Mouse (Mus musculus) left cerebral cortex, postnatal 25 days (tissue): ENCODE data around the gene Fbxo21. TPM values are rescaled to one million over a fixed set of nuclear protein-coding genes. Genes with fewer than 3 reads are reported as not detected.

Experiments
- DNase-seq, 2 experiments: peaks; one replicate each; pipeline ENCODE4 v3.0.0; 2022; ENCODE audit warnings: low spot score in 2 of 2, mixed read lengths in 1 of 2
- intact Hi-C: fragments of 180-260 bp; cut with DNase I; formaldehyde crosslinking; loops from one replicate; pipeline ENCODE4 v1.15.1; 2025
- total RNA-seq, 2 experiments: library from RNA; stranded (reverse); gene quantifications; 2 replicates each; pipeline ENCODE4 v1.2.3; 2021

Fbxo21 gene
- total RNA-seq = 100 to 1,000 TPM; 105 to 110 TPM

DNA sequence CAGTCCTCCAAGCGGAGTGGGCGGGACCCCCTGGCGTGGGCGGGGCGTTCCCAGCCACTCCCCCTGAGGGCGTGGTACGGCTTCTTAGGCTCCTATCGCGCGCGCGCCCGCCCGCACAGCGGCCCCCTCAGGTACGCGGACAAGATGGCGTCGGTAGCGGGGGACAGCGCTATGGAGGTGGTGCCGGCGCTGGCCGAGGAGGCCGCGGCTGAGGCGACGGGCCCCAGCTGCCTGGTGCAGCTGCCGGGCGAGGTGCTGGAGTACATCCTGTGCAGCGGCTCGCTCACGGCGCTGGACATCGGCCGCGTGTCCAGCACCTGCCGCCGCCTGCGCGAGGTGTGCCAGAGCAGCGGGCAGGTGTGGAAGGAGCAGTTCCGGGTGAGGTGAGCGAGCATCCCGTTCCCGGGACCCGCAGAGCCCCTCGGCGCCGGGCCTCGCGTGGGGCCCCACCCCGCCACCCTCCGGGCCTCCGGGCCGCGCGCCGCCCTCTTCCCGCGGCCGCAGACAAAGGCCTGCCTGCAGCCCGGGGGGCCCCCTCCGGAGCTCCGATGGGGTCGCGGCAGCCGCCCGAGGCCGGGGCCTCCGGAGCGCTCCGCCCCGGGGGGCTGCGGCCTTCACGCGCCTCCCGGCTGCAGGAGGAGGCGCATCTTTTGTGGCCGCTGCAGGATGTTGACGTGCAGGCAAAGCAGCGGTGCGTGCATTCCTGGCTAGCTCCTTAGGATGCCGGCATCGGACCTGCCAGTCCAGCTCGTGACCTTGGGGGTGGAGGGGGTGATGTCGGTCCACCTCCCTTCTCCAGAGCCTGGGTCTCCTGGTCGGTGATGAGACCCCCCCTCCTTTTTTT lies at the start of gene Fbxo21:
TSS of gene Fbxo21 (plus strand) at position 74 of the 844 bp plus-strand sequence.
- intact Hi-C loops = no loop called here

DNA sequence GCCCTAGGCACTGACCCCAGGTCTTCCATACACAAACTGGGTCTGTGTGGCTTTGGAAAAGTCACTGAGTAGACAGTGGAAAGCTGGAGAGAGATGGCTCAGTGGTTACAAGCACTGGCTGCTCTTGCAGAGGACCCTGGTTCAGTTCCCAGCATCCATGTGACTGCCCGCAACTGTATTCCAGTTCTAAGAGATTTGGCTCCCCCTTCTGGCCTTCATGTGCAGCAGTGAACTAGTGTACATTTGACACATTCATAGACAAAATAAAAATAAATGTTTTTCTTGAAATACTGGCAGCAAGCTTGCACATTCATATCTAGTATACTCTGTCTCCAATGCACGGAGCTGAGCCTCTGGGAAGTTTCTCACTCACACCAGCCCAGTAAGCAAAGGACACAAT lies 48.0 kb upstream of the Fbxo21 start:
- DNase-seq = no peak
- intact Hi-C loops = no loop called here

More for the DNA sequence above, at the start of gene Fbxo21:
- DNase-seq = peak; percentile 97 to 98

DNA sequence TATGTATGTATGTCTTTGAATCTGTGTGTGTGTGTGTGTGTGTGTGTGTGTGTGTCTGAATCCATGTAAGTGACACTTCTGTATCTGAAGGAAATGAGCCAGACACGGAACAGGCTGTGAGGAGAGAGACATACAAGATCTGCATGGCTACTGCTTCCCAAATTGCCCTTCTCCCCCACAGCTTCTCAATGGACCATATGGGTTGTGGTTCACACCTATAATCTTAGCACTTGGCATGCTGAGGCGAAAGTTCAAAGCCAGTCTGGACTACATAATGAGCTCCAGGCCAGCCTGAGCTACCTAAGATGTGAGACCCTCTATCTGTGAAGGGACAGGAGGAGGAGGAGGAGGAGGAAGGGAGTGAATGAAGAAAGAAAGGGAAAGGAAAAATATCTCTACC lies 44.3 kb upstream of the Fbxo21 start:
- intact Hi-C loops = loop anchor here (5.0 kb wide), 2 partner anchors 320 to 415 kb away; no protein-coding TSS in a partner anchor
- DNase-seq = no peak

DNA sequence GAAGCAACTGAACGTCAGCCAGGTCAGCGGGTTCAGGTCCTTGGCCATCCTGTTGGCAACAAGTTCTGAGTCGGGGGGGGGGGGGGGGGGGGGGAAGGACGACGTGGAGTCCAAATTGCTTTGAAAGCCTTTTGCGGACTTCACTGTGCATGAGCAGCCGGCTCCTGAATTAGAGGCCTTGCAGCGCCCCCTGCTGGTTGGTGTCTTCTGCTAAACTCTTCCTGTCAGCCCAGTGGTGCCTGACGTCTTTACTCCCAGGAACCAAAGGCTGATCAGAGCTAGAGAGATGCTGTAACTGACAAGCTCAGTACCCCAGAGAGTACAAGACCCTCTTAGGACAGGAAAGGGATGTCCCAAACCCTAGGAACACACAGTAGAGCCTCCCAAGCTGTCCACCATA lies 43.7 kb upstream of the Fbxo21 start:
- DNase-seq = peak; percentile 86 to 91
- intact Hi-C loops = loop anchor here (5.0 kb wide), 2 partner anchors 321 to 416 kb away; no protein-coding TSS in a partner anchor

DNA sequence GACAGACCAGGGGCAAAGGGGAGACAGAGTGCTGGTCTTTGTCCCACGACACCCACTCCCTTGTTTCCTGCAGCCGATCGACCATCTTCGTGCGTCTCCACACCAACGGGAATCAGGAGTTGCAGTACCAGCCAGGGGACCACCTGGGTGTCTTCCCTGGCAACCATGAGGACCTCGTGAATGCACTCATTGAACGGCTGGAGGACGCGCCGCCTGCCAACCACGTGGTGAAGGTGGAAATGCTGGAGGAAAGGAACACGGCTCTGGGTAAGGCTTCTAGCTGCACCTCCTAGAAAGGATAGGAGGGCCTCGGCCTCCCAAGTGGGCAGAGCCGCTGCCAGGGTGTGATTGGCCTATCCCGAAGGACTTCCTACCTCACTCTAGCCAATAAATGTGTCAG lies 40.2 kb upstream of the Fbxo21 start:
- intact Hi-C loops = no loop called here

DNA sequence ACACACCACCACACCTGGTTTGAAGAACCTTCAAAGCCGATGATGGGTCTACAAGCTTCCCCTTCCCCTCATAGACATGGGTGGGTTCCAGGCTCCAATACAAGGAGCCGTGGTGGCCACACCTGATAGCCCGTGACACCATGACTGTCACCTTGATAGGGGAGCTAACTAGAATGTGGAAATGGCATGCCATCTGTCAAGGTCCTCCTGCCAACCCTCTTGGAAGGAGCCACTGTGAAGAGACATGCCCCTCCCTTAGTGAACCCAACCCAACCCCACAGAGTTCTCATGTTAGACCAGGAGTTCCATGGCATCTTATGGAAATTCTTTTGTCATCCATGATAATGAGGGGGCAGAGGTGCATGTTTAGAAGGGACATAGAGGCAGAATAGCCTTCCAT lies 39.3 kb upstream of the Fbxo21 start:
- intact Hi-C loops = no loop called here

More for the DNA sequence above, 40.2 kb upstream of the Fbxo21 start:
- no peak for DNase-seq

DNA sequence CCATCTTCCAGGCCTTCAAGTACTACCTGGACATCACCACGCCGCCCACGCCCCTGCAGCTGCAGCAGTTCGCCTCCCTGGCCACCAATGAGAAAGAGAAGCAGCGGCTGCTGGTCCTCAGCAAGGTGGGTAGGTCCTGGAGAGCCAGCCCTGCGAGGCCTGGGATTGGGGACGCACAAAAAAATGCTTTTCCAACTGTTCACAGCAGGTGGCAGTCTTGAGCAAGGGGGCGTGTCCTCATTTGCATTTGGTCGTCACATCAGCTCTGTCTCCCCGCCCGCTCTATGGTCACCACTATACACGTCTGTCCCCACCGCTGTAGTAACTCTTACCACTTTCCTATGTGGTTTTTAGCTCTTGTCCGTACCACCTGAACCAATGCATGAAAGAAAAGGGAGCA lies 38.3 kb upstream of the Fbxo21 start:
- intact Hi-C loops = no loop called here
- DNase-seq = peak in 1 of 2 experiments; percentile 16

More for the DNA sequence above, 39.3 kb upstream of the Fbxo21 start:
- DNase-seq = no peak

DNA sequence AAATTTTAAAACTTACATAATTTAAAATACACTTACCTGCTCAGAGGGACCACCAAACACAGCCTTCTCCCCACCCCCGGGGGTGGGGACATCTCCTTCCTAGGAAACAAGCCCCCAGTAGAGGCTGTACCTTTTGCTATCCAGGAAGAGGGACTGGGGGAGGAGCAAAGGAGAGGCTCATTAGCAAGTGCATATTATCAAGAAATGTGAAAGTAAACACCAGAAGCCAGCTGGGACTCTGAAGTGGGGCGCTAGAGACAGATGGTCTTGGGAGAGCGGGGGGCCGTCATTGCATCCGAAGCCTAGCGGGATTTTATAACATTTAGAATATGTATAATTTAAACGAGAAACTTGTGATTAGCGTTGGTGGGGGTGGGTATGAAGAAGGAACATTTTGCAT lies 37.1 kb upstream of the Fbxo21 start:
- DNase-seq = peak; percentile 40 to 74
- intact Hi-C loops = no loop called here

DNA sequence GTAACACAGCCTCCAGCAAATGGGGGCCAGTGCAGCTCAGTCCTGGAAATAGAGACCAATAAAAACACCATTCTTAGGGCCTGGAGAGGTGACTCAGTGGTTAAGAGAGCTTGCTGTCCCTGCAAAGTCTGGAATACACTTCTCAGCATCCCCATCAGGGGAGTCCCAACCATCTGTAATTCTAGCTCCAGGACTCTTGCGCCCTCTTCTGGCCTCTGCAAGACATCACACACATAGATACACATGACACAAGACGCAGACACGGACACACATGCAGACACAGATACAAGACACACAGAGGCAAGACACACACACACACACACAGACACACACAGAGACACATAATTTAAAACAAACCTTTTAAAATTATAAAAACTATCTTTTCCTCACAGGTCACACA lies 35.0 kb upstream of the Fbxo21 start:
- intact Hi-C loops = no loop called here

DNA sequence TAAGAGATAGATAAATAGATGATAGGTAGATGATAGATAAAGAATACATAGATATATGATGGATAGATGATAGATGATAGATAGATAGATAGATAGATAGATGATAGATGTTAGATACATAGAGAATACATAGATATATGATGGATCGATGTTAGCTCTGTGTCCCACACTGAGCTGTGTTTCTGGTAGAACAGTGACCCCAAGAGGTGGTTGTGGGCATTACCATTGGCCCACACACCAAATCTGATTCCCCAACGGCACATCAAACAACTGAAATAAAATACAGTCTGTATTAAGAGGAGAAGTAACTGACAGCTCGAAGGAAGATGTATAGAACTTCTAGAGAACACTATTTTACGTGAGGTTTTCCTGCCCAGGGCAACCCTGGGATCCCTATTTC lies 29.9 kb upstream of the Fbxo21 start:
- intact Hi-C loops = loop anchor here (5.0 kb wide), 1 partner anchor 439 kb away; no protein-coding TSS in a partner anchor
- DNase-seq = peak; percentile 26 to 70

More for the DNA sequence above, 35.0 kb upstream of the Fbxo21 start:
- DNase-seq = no peak

DNA sequence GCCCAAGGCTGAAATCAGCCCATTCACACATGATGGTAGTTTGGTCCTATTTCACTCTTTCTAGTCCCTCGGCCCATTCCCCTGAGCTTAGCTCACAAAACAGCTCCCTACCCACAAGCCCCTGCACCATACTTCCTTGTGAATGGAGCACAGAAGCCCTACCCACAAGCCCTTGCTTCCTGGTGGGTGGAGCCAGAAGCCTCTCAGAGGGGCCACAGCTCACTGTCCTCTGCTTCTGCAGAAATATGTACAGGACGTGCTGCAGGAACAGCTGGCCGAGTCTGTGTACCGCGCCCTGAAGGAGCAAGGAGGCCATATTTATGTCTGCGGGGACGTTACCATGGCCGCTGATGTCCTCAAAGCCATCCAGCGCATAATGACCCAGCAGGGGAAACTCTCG lies 27.1 kb upstream of the Fbxo21 start:
- no peak for DNase-seq
- intact Hi-C loops = loop anchor here (5.0 kb wide), 1 partner anchor 442 kb away; no protein-coding TSS in a partner anchor

DNA sequence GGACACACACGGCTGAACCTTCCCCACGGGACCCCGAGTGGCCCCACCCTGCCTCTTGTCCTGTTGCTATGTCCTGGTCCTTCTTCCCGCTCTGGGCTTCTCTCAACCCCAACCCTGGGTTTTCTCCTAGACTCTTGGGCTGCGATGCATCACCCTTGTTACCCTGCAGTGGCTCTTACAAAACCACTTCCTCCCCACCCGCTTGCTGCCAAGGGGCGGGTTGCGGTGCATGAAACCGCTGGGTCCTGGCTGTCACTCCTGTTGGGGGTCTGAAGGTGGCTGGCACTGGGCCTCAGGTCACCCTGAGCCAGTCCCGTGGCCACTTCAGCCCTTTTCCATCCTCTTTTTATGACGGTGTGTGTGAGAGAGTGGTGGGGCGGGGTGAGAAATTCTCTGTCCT lies 22.6 kb upstream of the Fbxo21 start:
- DNase-seq = no peak
- intact Hi-C loops = no loop called here

DNA sequence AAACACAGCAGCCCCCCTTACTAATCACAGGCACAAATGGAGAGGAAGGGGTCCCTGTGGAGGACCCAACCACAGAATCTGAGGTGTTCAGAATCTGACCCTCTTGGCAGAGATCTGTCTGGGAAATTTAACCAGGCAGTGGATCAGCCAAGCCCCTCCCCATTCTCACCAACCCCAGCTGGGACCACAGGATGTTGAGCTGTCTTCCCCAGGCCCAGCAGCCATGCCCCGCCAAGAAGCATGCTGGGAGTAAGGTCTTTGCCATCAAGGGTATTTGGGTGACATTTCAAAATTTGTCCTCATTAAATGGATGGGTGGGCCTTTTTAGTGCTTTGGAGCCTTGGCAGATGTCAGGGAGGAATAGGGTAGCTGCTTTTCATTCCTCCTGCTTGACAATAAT lies 22.1 kb upstream of the Fbxo21 start:
- intact Hi-C loops = no loop called here
- no peak for DNase-seq

DNA sequence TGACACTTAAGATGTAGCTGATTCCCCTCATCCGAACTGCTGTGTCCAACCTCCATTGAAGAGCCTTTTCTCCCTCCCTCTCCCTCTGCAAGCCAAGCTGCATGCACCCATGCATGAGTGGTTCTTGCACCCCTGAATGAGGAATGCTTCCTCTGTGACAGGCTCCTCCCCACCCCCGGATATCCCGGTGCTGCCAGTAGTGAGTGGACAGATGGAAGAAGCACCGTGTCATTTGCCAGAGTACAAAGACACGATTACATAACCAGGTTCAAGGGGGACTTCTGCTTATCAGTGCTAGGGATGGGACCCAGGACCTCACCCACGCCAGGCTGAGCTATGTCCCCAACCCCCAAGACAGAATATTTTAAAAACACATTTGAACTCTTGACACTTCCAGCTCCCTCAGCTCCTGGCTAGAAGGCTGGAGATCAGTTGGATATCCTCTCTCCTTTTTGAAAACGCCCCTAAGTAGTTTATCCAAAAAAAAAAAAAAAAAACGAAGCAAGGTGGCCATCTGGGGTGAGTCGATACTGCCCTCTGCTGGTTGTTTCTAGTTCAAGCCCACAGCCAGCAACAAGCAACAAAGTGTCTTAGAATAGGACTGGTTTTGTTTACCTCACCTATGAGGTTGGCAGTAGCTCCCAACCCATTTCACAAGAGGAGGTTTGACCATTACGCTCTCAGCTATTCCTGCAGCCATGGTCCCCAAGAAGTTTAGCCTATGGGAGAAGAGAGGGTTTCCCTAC lies 20.7 kb upstream of the Fbxo21 start:
- peak in 1 of 2 experiments; percentile 28 for DNase-seq

DNA sequence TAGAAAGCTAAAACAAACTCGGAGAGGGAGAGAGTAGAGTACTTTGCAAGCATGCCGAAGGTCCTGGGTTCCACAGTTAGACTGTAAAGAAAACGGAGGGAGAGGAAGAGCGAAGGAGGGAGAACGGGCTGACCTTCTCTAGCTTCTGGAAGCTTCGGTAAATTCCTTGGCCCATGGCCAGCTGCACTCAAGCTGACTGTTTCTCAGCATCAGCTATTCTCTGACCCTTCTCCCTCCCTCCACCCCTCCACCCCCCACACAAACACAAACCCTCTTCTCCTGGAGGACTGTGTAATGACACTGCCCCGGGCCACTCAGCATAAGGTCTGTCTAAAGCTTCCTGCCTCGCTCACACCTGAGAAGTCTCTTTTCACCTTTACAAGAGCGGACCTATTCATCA lies 11.8 kb upstream of the Fbxo21 start:
- intact Hi-C loops = no loop called here
- DNase-seq = no peak

More for the DNA sequence above, 20.7 kb upstream of the Fbxo21 start:
- intact Hi-C loops = no loop called here

DNA sequence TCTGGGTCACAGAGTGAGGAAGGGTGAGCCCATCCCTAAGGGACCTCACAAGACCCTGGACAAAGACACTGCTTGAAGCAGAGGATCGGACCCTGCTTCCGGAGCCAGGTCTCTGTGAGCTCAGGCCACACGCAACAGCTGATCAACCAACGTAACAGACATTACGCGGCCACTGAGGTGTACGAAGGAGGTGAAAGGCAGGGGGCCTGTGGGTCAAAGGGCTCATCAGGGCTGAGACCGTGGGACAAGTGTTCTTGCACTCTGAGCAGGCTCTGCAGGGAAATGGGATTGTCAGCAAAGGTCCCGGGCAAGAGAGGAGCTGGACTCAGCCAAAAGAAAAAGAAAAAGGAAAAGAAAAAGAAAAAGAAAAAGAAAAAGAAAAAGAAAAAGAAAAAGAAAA lies 9.6 kb upstream of the Fbxo21 start:
- intact Hi-C loops = no loop called here
- no peak for DNase-seq

DNA sequence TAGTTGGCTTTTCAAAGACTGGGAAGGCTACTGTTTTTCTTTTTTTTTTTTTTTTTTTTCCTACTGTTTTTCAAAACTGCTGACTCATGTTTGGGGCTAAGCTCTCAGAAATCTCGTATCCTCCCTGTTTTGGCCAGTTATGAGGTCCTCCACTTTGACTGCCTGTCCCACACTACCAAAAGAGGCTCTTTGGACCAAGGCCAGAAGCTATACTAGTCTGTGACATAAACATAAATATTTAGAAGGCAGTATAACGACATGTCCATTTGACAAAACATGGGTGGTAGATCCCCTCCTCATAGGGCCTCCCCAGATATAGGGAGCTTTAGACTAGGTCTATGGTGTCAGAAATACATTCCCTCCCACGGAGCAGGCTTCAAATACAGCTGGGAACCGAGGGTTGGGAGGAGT lies 8.9 kb upstream of the Fbxo21 start:
- intact Hi-C loops = no loop called here
- DNase-seq = no peak

DNA sequence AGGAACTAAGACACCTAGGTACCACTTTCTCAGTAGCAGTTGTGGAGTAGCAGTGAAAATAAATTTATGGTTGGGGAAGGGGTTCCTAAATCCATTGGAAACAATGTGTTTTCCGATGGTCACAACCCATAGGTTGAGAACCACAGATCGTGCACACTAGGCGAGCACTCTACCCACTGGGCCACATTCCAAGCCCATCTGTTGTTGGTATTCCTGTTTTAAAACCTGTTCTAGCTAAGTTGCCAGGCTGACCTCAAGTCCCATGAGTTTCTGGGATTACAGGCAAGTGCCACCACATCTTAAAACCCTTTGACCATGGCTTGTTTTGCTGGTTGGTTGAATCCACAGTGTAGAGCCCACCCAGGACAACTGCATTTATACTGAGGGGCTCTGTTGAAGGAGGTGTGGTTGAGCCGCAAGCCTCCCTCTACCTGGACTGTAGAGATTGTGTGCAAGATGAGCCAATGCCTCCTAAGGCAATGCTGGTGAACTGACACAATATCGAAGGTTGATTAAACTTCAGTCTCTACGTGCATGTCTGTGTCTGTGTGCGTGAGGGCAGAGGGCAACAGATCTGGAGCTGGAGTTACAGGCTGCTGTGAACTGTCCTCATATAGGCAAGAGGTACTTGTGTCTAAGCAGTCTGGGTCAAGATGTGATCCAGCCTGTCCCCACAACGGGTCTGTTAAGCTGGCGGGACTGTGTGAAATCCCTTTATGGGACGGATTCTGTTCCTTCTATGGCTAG lies 6.7 kb upstream of the Fbxo21 start:
- DNase-seq = no peak
- intact Hi-C loops = no loop called here

DNA sequence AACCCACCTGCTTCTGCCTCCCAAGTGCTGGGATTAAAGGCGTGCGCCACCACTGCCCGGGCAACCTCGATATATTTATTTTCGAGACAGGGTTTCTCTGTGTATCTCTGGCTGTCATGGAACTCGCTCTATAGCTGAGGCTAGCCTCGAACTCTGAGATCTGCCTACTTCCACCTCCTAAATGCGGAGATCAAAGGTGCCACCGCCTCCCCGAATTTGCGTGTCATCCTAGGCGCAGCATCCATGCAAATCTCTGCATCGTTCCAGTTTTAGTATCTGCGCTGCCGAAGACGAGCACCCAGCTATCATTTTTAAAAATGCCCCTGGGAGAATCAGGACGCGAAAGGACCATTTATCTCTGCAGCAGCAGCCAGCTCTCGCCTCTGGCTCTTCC lies 270 bp upstream of the Fbxo21 start:
- no peak for DNase-seq
- intact Hi-C loops = no loop called here
